Mouse (Mus musculus) hindbrain, embryonic 14.5 days (tissue): ENCODE results near the gene Anks6. TPM values are rescaled to one million over a fixed set of nuclear protein-coding genes. Genes with fewer than 3 reads are reported as not detected.
"Not testable (repeated sequence)": the region's sequence is repeated elsewhere in the genome, so short reads cannot be mapped to it uniquely, and the experiment has no call there.

Experiments
- ATAC-seq: fragments of 200-750 bp; cut with Nextera tagmentation; 2 replicates; pipeline ENCODE4 v1.8.0; 2017; ENCODE audit warnings: moderate number of reproducible peaks, mild to moderate bottlenecking, moderate TSS enrichment, moderate library complexity; ENCODE audit not compliant: low FRiP score
- DNase-seq: peaks from one replicate; pipeline ENCODE4 v3.0.0-alpha.2; 2015; ENCODE audit warnings: low spot score
- H3K27ac ChIP-seq: fragments of 300-500 bp; sonication (generic); 2 replicates; pipeline ENCODE4 v1.5.1; 2014; ENCODE audit warnings: mild to moderate bottlenecking, moderate library complexity
- H3K27me3 ChIP-seq: fragments of 300-500 bp; sonication (generic); 2 replicates; pipeline ENCODE4 v1.6.1; 2014; ENCODE audit warnings: mild to moderate bottlenecking, low read length, mixed read lengths; ENCODE audit not compliant: control insufficient read depth, insufficient read depth
- H3K36me3 ChIP-seq: fragments of 300-500 bp; sonication (generic); replicated peaks from 2 replicates; pipeline ENCODE4 v1.6.1; 2014; ENCODE audit not compliant: control insufficient read depth, insufficient read depth
- H3K4me1 ChIP-seq: fragments of 300-500 bp; sonication (generic); replicated peaks from 2 replicates; pipeline ENCODE4 v1.6.1; 2014; ENCODE audit warnings: antibody characterized with exemption, low read length, mixed read lengths; ENCODE audit not compliant: control insufficient read depth, insufficient read depth
- H3K4me2 ChIP-seq: fragments of 300-500 bp; sonication (generic); replicated peaks from 2 replicates; pipeline ENCODE4 v1.6.1; 2014; ENCODE audit warnings: mild to moderate bottlenecking, moderate library complexity
- H3K4me3 ChIP-seq: fragments of 300-500 bp; sonication (generic); replicated peaks from 2 replicates; pipeline ENCODE4 v1.5.1; 2014; ENCODE audit warnings: mild to moderate bottlenecking, low read length
- H3K9ac ChIP-seq: fragments of 300-500 bp; sonication (generic); 2 replicates; pipeline ENCODE4 v1.6.1; 2014
- H3K9me3 ChIP-seq: fragments of 300-500 bp; sonication (generic); 2 replicates; pipeline ENCODE4 v1.6.1; 2016; ENCODE audit warnings: low read length; ENCODE audit not compliant: control insufficient read depth
- WGBS: fragments of 180-500 bp; shearing (Covaris S2); extraction: QIAGEN DNeasy Blood & Tissue Kit; methylation state at CpG from one replicate; pipeline ENCODE4 v1.1.7; 2014; 5-methylcytosine and 5-hydroxymethylcytosine counted together
- polyA plus RNA-seq: library from polyadenylated mRNA; unstranded; fragments of >200 nt; fragmentation: Nextera tagmentation; extraction: Ambion mirVana; gene quantifications from 2 replicates; pipeline ENCODE4 v1.2.1, GENCODE M21; 2014

The Anks6 gene
- polyA plus RNA-seq, 1 experiment from 2014 or later, result 4.8 TPM

- H3K27ac ChIP-seq, result no peak overlapping the region
- no peaks in the 10 kb centered on the region for H3K4me1 ChIP-seq
- 91% methylated on average over 4 of the region's 4 CpGs for WGBS
- no peaks in the 10 kb centered on the region; the same call in 1 of the 2 replicates for H3K27me3 ChIP-seq
- H3K9ac ChIP-seq, result no peak overlapping the region
- H3K4me3 ChIP-seq, result no peak overlapping the region
- ATAC-seq, result no peak
- H3K4me2 ChIP-seq, result no peak overlapping the region
- no peaks in the 10 kb centered on the region for H3K9me3 ChIP-seq
- DNase-seq, result no peak
- H3K36me3 ChIP-seq, result no peaks in the 10 kb centered on the region
Observed at GRCm38 (mm10) chr4:47080647-47081010, 23.4 kb upstream of the Anks6 start.

GRCm38 (mm10) chr4:47079997-47080646 lies 22.9 kb upstream of the Anks6 start:
- Histone ChIP-seq H3K27ac (no peak overlapping the region), H3K36me3 (no peaks in the 10 kb centered on the region), H3K9me3 (no peaks in the 10 kb centered on the region), H3K4me1 (no peaks in the 10 kb centered on the region), H3K27me3 (no peaks in the 10 kb centered on the region; the same call in 1 of the 2 replicates), H3K4me2 (no peak overlapping the region), H3K4me3 (no peak overlapping the region), H3K9ac (no peak overlapping the region)
- ATAC-seq, result no peak
- WGBS, result 91% methylated on average over 17 of the region's 17 CpGs
- DNase-seq, result no peak

GRCm38 (mm10) chr4:47075054-47075453 lies 17.8 kb upstream of the Anks6 start:
- no peak for ATAC-seq
- WGBS, result 47% methylated on average over 2 of the region's 2 CpGs
- no peaks in the 10 kb centered on the region for H3K27me3 ChIP-seq

GRCm38 (mm10) chr4:47060900-47061299 lies 3.7 kb upstream of the Anks6 start:
- H3K9ac ChIP-seq, result no peak overlapping the region
- no peaks in the 10 kb centered on the region for H3K27me3 ChIP-seq
- H3K4me3 ChIP-seq, result no peak overlapping the region
- H3K4me2 ChIP-seq, result no peak overlapping the region
- H3K9me3 ChIP-seq, result no peaks in the 10 kb centered on the region
- 14% methylated on average over 1 of the region's 1 CpGs for whole genome bisulfite sequencing
- ATAC-seq (no peak), DNase-seq (no peak)
- no peak overlapping the region for H3K27ac ChIP-seq
- H3K4me1 ChIP-seq, result 0 out of 2 replicates have a peak, but pooled peaks cover 5% of the 10 kb centered on the region
- no peaks in the 10 kb centered on the region for H3K36me3 ChIP-seq

More at GRCm38 (mm10) chr4:47075054-47075453, 17.8 kb upstream of the Anks6 start:
- Histone ChIP-seq H3K4me2 (no peak overlapping the region), H3K9ac (no peak overlapping the region), H3K4me1 (no peaks in the 10 kb centered on the region), H3K27ac (no peak overlapping the region), H3K36me3 (no peaks in the 10 kb centered on the region), H3K4me3 (no peak overlapping the region), H3K9me3 (no peaks in the 10 kb centered on the region)
- no peak for DNase-seq

- ATAC-seq (peak; percentile 39), DNase-seq (no peak)
- Histone ChIP-seq H3K4me3 (peak overlapping the region; percentile 82), H3K9me3 (no peaks in the 10 kb centered on the region), H3K27ac (peak overlapping the region; percentile 79), H3K4me2 (peak overlapping the region; percentile 75), H3K4me1 (0 out of 2 replicates have a peak, but pooled peaks cover 5% of the 10 kb centered on the region), H3K27me3 (no peaks in the 10 kb centered on the region), H3K36me3 (no peaks in the 10 kb centered on the region), H3K9ac (peak overlapping the region; percentile 83)
- WGBS, result 37% methylated on average over 25 of the region's 25 CpGs
Observed at GRCm38 (mm10) chr4:47057510-47058325, 491 bp upstream of the Anks6 start.

- peaks cover 16% of the 10 kb centered on the region for H3K4me1 ChIP-seq
Observed at GRCm38 (mm10) chr4:47055570-47056080, 1.6 kb downstream of the Anks6 start.

GRCm38 (mm10) chr4:47055170-47055569 lies 2.1 kb downstream of the Anks6 start:
- H3K9me3 ChIP-seq, H3K9ac ChIP-seq, ATAC-seq, H3K27me3 ChIP-seq, H3K4me3 ChIP-seq, DNase-seq, H3K36me3 ChIP-seq, H3K4me2 ChIP-seq, H3K27ac ChIP-seq: not testable (repeated sequence)
- peaks cover 19% of the 10 kb centered on the region for H3K4me1 ChIP-seq
- WGBS, result 92% methylated on average over 9 of the region's 9 CpGs

More at GRCm38 (mm10) chr4:47055570-47056080, 1.6 kb downstream of the Anks6 start:
- H3K9me3 ChIP-seq, result no peaks in the 10 kb centered on the region
- no peak for ATAC-seq
- no peaks in the 10 kb centered on the region for H3K27me3 ChIP-seq
- H3K27ac ChIP-seq, result no peak overlapping the region
- no peak overlapping the region for H3K4me3 ChIP-seq
- DNase-seq, result no peak
- 97% methylated on average over 6 of the region's 6 CpGs for WGBS
- H3K4me2 ChIP-seq, result peak overlapping the region; percentile 75
- no peaks in the 10 kb centered on the region for H3K36me3 ChIP-seq
- no peak overlapping the region for H3K9ac ChIP-seq

GRCm38 (mm10) chr4:47051905-47052304 lies 5.3 kb downstream of the Anks6 start:
- Histone ChIP-seq H3K27ac (no peak overlapping the region), H3K4me2 (no peak overlapping the region), H3K4me1 (peaks cover 19% of the 10 kb centered on the region), H3K9me3 (no peaks in the 10 kb centered on the region), H3K36me3 (no peaks in the 10 kb centered on the region), H3K4me3 (no peak overlapping the region), H3K9ac (no peak overlapping the region), H3K27me3 (no peaks in the 10 kb centered on the region)
- no peak for ATAC-seq
- 67% methylated on average over 9 of the region's 9 CpGs for WGBS
- DNase-seq, result no peak

GRCm38 (mm10) chr4:47050642-47051381 lies 6.4 kb downstream of the Anks6 start:
- Histone ChIP-seq H3K4me3 (no peak overlapping the region), H3K4me2 (no peak overlapping the region), H3K36me3 (no peaks in the 10 kb centered on the region), H3K9me3 (no peaks in the 10 kb centered on the region), H3K27me3 (no peaks in the 10 kb centered on the region), H3K9ac (peak overlapping the region; percentile 24; the same call in 1 of the 2 replicates), H3K27ac (0 out of 2 replicates have a peak overlapping the region, but pooled peaks have one; percentile 5), H3K4me1 (peaks cover 14% of the 10 kb centered on the region)
- ATAC-seq (peak; percentile 24; the same call in 1 of the 2 replicates), DNase-seq (no peak)
- WGBS, result 24% methylated on average over 10 of the region's 10 CpGs
